Mouse (Mus musculus) limb, embryonic 12.5 days (tissue): ENCODE measurements at regions not wholly inside any gene's neighbourhood (a gene's known extent, or its start where the extent isn't known, plus 50 kb on each side); places are given as distances from the start of the nearest gene placed in this dataset.

Source experiments
- ATAC-seq: fragments of 200-750 bp; cut with Nextera tagmentation; 2 replicates; pipeline ENCODE4 v1.8.0; 2017; ENCODE audit warnings: low read depth, moderate TSS enrichment; ENCODE audit not compliant: insufficient number of reproducible peaks, insufficient read depth, low FRiP score, low TSS enrichment
- H3K27ac ChIP-seq: fragments of 300-500 bp; sonication (generic); 2 replicates; pipeline ENCODE4 v1.5.1; 2016; ENCODE audit warnings: mild to moderate bottlenecking, moderate library complexity
- H3K27me3 ChIP-seq: fragments of 300-500 bp; sonication (generic); 2 replicates; pipeline ENCODE4 v1.6.1; 2016; ENCODE audit warnings: mild to moderate bottlenecking, moderate library complexity
- H3K36me3 ChIP-seq: fragments of 300-500 bp; sonication (generic); 2 replicates; pipeline ENCODE4 v1.6.1; 2016; ENCODE audit warnings: mild to moderate bottlenecking, moderate library complexity
- H3K4me1 ChIP-seq: fragments of 300-500 bp; sonication (generic); replicated peaks from 2 replicates; pipeline ENCODE4 v1.6.1; 2016
- H3K4me2 ChIP-seq: fragments of 300-500 bp; sonication (generic); 2 replicates; pipeline ENCODE4 v1.6.1; 2016; ENCODE audit warnings: mild to moderate bottlenecking, moderate library complexity
- H3K4me3 ChIP-seq: fragments of 300-500 bp; sonication (generic); replicated peaks from 2 replicates; pipeline ENCODE4 v1.5.1; 2016; ENCODE audit warnings: mild to moderate bottlenecking
- H3K9ac ChIP-seq: fragments of 300-500 bp; sonication (generic); replicated peaks from 2 replicates; pipeline ENCODE4 v1.6.1; 2016; ENCODE audit warnings: mild to moderate bottlenecking, moderate library complexity
- H3K9me3 ChIP-seq: fragments of 300-500 bp; sonication (generic); 2 replicates; pipeline ENCODE4 v1.6.1; 2016; ENCODE audit warnings: mild to moderate bottlenecking, moderate library complexity
- WGBS: fragments of 180-500 bp; shearing (Covaris S2); methylation state at CpG from one replicate; pipeline ENCODE4 v1.1.7; 2016; 5-methylcytosine and 5-hydroxymethylcytosine counted together

DNA sequence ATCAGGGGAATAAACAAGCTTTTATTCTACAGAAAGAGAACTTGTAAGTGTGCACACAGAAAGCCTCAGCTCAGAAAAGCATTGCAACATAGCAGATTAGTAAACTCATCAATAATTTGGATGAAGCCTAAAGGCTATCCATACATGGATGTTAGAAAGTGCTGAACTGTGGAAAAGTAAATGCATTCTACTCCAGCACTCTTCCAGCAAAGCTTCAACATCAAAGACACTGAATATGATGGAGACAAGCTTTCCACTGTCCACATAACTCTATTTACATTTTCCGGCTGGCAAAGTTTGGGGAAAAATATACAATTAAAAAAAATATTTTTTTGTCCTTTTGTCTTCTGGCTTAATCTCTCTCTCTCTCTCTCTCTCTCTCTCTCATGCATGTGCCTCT is 69.7 kb downstream of the Slitrk6 start:
- H3K9me3 ChIP-seq: no peaks in the 10 kb centered on the region

DNA sequence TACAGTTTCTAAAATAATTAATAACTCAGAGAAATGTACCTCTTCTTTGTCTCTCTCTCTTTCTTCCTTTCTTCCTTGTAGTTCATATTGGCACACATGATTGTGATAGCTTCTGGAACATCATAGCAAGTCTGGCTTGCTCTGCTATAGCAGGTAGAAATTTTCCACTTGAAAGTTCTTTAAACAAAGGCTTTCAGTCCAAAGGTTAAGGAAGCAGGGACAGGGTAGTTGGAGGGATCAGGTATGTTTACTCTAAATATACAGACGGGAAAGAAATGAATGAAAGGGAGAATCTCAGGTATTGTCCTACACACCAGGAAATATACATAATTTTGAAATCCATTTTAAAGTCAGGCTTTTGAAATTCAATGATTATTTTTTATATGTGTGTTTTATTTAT is 75.2 kb downstream of the Slitrk6 start:
- H3K36me3 ChIP-seq: no peaks in the 10 kb centered on the region
- H3K27ac ChIP-seq: no peak overlapping the region
- H3K4me3 ChIP-seq: no peak overlapping the region
- H3K27me3 ChIP-seq: no peaks in the 10 kb centered on the region
- ATAC-seq: no peak
- H3K9ac ChIP-seq: no peak overlapping the region
- 88% methylated on average over 1 of the region's 1 CpGs for WGBS
- no peaks in the 10 kb centered on the region for H3K4me1 ChIP-seq
- no peak overlapping the region for H3K4me2 ChIP-seq
- H3K9me3 ChIP-seq: no peaks in the 10 kb centered on the region

More for the DNA sequence above, 69.7 kb downstream of the Slitrk6 start:
- WGBS: 91% methylated on average over 1 of the region's 1 CpGs
- Histone ChIP-seq H3K4me1 (no peaks in the 10 kb centered on the region), H3K36me3 (no peaks in the 10 kb centered on the region), H3K4me2 (no peak overlapping the region), H3K27me3 (no peaks in the 10 kb centered on the region), H3K27ac (no peak overlapping the region), H3K9ac (no peak overlapping the region), H3K4me3 (no peak overlapping the region)
- ATAC-seq: no peak

DNA sequence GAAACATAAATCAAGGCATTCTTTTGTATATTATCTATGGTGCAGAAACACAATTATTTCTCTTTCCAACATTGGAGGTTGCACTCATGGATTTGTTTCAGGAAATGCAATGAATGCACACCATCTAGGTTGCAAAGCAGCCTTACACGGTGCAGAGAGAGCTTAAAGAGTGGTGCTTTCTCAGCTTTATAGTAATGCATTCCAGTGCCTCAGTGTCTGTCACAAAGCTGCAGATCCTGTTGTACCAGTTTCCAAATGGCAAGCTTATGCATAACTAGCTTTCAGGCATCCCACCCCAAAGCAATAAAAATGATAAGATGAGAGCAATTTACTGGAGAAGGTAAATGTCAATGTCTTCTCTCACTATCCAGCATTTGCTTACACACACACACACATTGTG is 89.2 kb downstream of the Slitrk6 start:
- Histone ChIP-seq H3K4me2 (no peak overlapping the region), H3K27ac (no peak overlapping the region), H3K9ac (no peak overlapping the region), H3K9me3 (no peaks in the 10 kb centered on the region), H3K4me1 (no peaks in the 10 kb centered on the region), H3K36me3 (no peaks in the 10 kb centered on the region), H3K27me3 (no peaks in the 10 kb centered on the region), H3K4me3 (no peak overlapping the region)
- WGBS: 65% methylated on average over 1 of the region's 1 CpGs
- ATAC-seq: no peak

DNA sequence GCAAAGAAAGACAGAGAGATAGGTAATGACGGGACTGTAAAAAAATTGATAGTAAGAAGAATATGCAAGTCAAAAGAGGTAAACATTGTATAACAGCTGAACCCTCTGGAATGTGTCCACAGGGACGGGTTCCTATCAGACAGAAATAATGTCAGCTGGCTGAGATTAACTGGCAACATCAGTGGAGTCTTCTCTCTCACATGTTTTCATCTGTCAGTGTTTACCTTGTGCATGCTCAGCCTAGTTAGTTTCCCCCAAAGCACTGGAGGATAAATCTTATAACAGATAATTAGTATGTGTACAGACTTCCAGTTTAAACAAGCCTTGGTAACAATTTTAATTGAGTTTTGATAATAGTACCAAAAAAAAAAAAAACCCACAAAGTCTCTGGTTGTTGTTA is 91.7 kb downstream of the Slitrk6 start:
- Histone ChIP-seq H3K4me1 (no peaks in the 10 kb centered on the region), H3K9me3 (no peaks in the 10 kb centered on the region), H3K27ac (no peak overlapping the region), H3K27me3 (no peaks in the 10 kb centered on the region), H3K4me2 (no peak overlapping the region), H3K36me3 (no peaks in the 10 kb centered on the region), H3K4me3 (no peak overlapping the region), H3K9ac (no peak overlapping the region)
- WGBS: 71% methylated on average over 2 of the region's 2 CpGs
- ATAC-seq: no peak

DNA sequence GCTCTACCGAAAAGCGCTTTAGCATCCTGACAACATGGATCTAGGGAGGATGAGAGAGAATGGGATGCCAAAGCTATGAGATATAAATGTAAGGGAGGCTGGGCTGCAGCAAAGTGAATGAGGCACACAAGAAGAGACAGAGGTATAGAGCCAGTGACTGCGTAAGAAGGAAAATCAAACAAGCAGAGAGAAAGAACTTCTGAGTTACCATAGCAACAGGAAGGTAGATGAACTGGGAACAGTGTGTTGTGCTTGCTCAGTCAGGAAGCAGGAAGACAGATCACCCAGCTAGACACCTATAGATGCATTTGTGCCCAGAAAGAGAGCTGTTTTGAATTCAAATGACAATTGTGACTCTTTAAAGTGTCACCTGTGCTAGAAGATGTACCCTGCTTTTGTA is 120.8 kb downstream of the Slitrk6 start:
- H3K4me1 ChIP-seq: no peaks in the 10 kb centered on the region
- no peak overlapping the region for H3K27ac ChIP-seq
- no peak overlapping the region for H3K9ac ChIP-seq
- no peaks in the 10 kb centered on the region for H3K36me3 ChIP-seq
- no peak overlapping the region for H3K4me2 ChIP-seq
- no peak overlapping the region for H3K4me3 ChIP-seq
- no peaks in the 10 kb centered on the region for H3K9me3 ChIP-seq
- H3K27me3 ChIP-seq: no peaks in the 10 kb centered on the region
- no peak for ATAC-seq
- 88% methylated on average over 3 of the region's 3 CpGs for WGBS

DNA sequence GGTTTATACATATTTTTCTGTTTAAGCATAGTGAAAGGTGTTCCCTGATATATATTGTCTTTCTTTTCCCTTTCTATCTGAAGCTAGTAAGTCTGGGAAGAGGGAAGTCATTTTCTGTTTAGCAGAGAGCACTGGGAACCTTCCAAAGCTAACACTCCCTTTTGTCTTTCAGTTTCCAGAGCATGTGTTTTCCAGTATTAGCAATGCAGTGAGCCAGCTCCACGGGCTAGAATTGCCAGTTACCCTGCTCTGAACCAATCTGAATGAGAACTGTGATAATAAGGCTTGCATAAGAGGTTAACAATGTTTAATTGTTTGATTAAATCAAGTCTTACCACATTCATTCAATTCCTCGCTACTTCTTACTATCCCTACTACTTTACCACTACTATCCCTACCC is 131.2 kb downstream of the Slitrk6 start:
- Histone ChIP-seq H3K9me3 (no peaks in the 10 kb centered on the region), H3K4me2 (no peak overlapping the region)
- ATAC-seq: no peak

DNA sequence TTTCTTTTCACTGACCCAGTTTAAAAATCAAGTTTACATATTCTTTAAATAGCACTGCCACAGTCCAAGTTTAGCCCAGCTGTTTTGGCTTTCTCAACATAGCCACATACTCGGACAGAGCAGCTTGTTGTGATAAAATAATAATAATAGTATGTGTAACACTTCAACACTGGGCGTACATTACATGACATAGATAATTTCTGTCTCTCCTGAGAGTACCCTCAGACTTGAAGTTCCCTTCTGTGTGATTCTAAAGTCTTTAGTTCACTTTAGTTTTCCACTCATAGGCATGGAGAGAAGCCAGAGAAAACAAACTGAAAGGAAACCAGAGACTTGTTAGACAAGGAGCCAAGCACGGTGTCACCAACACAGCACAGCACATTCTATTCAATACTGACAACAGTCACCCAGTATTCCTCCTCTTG is 136.4 kb downstream of the Slitrk6 start:
- Histone ChIP-seq H3K27ac (0 out of 2 replicates have a peak overlapping the region, but pooled peaks have one; percentile 17), H3K36me3 (no peaks in the 10 kb centered on the region), H3K4me1 (no peaks in the 10 kb centered on the region), H3K9me3 (no peaks in the 10 kb centered on the region), H3K4me2 (no peak overlapping the region), H3K9ac (no peak overlapping the region), H3K4me3 (no peak overlapping the region), H3K27me3 (no peaks in the 10 kb centered on the region)
- no peak for ATAC-seq
- WGBS: 73% methylated on average over 3 of the region's 3 CpGs

More for the DNA sequence above, 131.2 kb downstream of the Slitrk6 start:
- WGBS: 69% methylated on average over 2 of the region's 2 CpGs
- Histone ChIP-seq H3K4me1 (no peaks in the 10 kb centered on the region), H3K27ac (no peak overlapping the region), H3K36me3 (no peaks in the 10 kb centered on the region), H3K4me3 (no peak overlapping the region), H3K27me3 (no peaks in the 10 kb centered on the region), H3K9ac (no peak overlapping the region)

DNA sequence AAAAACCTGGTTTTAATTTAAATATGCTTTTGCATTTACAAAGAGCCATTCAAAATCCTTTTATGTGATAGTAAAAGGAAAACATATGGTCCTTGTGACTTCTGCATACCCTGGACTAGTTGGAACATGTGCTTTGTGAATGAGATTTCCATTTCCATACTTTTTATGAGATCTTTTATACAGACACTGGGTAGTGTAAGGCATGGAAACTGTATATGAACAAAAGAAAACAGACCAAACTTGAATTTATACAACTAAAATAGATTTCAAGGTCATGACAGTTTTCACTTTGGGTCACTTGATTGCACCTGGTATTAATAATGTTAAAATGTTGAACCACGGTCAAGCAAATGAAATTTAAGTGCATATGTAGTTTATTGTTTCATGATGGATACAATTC is 138.5 kb downstream of the Slitrk6 start:
- no peak overlapping the region for H3K9ac ChIP-seq
- ATAC-seq: peak; percentile 90; the same call in 1 of the 2 replicates
- H3K27me3 ChIP-seq: no peaks in the 10 kb centered on the region
- H3K4me3 ChIP-seq: no peak overlapping the region
- no peaks in the 10 kb centered on the region for H3K9me3 ChIP-seq
- no peak overlapping the region for H3K4me2 ChIP-seq
- H3K36me3 ChIP-seq: no peaks in the 10 kb centered on the region
- no peak overlapping the region for H3K27ac ChIP-seq
- WGBS: 8% methylated on average over 1 of the region's 1 CpGs
- H3K4me1 ChIP-seq: no peaks in the 10 kb centered on the region

DNA sequence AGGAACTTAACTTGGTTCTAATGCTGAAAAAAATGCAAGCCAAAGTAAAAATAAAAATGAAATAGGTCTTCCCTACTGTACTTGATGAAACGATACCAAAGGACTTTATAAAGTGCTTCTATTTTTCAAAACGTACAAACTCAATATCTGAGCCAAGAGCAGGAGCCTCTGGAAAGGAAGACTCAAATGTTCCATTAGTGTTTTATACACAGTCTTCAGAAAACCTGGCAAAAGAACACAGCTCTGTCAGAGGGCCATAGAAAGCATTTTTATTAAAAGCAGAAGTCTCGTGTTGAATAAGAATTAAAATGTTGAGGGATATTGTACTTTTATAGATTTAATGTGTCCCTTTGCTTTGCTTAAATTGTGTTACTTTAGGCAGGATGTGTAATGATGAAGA is 174.6 kb downstream of the Slitrk6 start:
- H3K4me3 ChIP-seq: no peak overlapping the region
- no peaks in the 10 kb centered on the region for H3K27me3 ChIP-seq
- ATAC-seq: no peak
- H3K4me2 ChIP-seq: no peak overlapping the region
- 65% methylated on average over 3 of the region's 3 CpGs for WGBS
- no peaks in the 10 kb centered on the region for H3K9me3 ChIP-seq
- H3K4me1 ChIP-seq: no peaks in the 10 kb centered on the region
- no peak overlapping the region for H3K27ac ChIP-seq
- H3K36me3 ChIP-seq: no peaks in the 10 kb centered on the region
- no peak overlapping the region for H3K9ac ChIP-seq

DNA sequence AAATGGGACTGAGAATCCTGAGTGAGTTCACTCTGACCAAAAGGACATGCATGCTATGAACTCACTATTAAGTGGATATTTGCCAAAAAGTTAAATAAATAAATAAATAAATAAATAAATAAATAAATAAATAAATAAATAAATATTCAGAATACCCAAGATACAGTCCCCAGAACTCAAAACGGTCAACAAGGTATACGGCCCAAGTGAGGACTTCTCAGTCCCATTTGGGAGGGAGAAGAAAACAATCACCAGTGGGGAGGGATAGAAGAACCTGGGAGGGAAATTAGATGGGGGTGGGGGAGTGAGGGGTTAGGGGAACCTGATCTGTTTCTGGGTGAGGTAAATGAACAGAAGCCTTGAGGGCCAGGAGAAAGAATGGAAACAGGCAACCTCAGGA is 184.2 kb downstream of the Slitrk6 start:
- no peak overlapping the region for H3K27ac ChIP-seq
- 96% methylated on average over 2 of the region's 2 CpGs for WGBS
- no peaks in the 10 kb centered on the region for H3K4me1 ChIP-seq
- H3K4me2 ChIP-seq: no peak overlapping the region
- no peaks in the 10 kb centered on the region for H3K36me3 ChIP-seq
- H3K27me3 ChIP-seq: no peaks in the 10 kb centered on the region
- no peak overlapping the region for H3K9ac ChIP-seq
- H3K4me3 ChIP-seq: no peak overlapping the region
- no peaks in the 10 kb centered on the region for H3K9me3 ChIP-seq
- ATAC-seq: no peak

DNA sequence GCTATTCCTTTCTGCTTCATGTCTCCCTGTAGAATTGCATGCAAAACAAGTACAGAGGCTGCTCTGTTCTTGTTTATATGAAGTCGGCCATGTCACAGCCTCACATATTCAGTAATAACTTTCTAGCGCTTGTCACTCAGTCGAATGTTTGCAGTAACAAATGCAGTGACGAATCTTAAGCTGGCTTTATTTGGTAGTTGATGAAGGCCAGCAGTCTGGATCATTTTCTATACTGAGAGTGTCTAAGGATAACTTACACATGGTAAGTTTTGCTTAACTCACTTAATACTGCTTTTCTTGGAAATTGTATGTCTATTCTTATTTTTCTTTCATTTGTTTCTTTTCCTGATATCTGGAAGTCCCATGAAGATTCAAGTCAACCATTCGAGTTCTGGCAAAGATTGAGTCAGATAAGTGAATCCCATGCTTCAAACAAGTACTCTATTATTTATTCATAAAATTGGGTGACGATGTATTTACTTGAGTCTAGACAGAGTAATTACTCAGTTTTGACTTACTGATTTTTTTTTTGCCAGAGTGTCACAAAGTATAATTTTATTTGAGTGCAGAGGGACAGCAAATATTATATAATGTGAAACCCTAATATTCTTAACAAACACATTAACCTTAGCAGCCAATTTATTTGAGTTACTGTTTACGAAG is 189.0 kb downstream of the Slitrk6 start:
- Histone ChIP-seq H3K4me3 (no peak overlapping the region), H3K27me3 (no peaks in the 10 kb centered on the region), H3K36me3 (no peaks in the 10 kb centered on the region), H3K9ac (no peak overlapping the region), H3K4me1 (no peaks in the 10 kb centered on the region), H3K27ac (no peak overlapping the region), H3K9me3 (no peaks in the 10 kb centered on the region), H3K4me2 (no peak overlapping the region)
- 72% methylated on average over 7 of the region's 7 CpGs for WGBS
- no peak for ATAC-seq

DNA sequence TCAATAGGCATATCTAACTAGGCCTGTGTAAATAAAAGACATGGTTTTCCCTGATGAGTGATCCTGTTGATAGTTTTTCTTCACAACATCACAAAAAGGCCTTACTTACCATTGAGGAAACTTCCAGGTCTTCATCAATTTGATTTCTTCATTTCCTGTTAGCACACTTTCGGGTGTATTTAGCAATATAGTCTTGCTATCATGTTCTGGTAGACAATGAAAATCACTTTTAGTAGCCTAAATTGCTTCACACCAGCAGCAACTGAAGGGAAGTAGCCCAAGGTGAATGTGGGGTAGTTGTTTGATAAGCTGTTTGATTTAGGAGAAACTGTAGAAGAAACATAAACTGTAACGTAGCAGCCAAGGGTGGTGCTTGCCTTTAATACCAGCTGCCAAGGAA is 190.3 kb downstream of the Slitrk6 start:
- Histone ChIP-seq H3K27me3 (no peaks in the 10 kb centered on the region), H3K36me3 (no peaks in the 10 kb centered on the region), H3K4me2 (no peak overlapping the region), H3K9me3 (no peaks in the 10 kb centered on the region), H3K9ac (no peak overlapping the region), H3K4me1 (no peaks in the 10 kb centered on the region), H3K4me3 (no peak overlapping the region), H3K27ac (no peak overlapping the region)
- ATAC-seq: no peak
- WGBS: 85% methylated on average over 2 of the region's 2 CpGs
